Mouse (Mus musculus) forebrain, embryonic 16.5 days (tissue): ENCODE measurements around the gene Zbtb20. TPM values are rescaled to one million over a fixed set of nuclear protein-coding genes. Genes with fewer than 3 reads are reported as not detected.

Source experiments
- ATAC-seq: fragments of 200-750 bp; cut with Nextera tagmentation; 2 replicates; pipeline ENCODE4 v1.8.0; 2017; ENCODE audit warnings: mild to moderate bottlenecking, moderate library complexity
- H3K27ac ChIP-seq: fragments of 300-500 bp; sonication (generic); 2 replicates; pipeline ENCODE4 v1.5.1; 2014; ENCODE audit warnings: low read length, control low read depth
- H3K27me3 ChIP-seq: fragments of 300-500 bp; sonication (generic); replicated peaks from 2 replicates; pipeline ENCODE4 v1.6.1; 2014; ENCODE audit warnings: low read length; ENCODE audit not compliant: control insufficient read depth, insufficient read depth
- H3K36me3 ChIP-seq: fragments of 300-500 bp; sonication (generic); 2 replicates; pipeline ENCODE4 v1.6.1; 2014; ENCODE audit not compliant: control insufficient read depth, insufficient read depth
- H3K4me1 ChIP-seq: fragments of 300-500 bp; sonication (generic); replicated peaks from 2 replicates; pipeline ENCODE4 v1.6.1; 2014; ENCODE audit warnings: low read length; ENCODE audit not compliant: control insufficient read depth, insufficient read depth
- H3K4me2 ChIP-seq: fragments of 300-500 bp; sonication (generic); 2 replicates; pipeline ENCODE4 v1.6.1; 2014; ENCODE audit warnings: mild to moderate bottlenecking, low read length, control low read depth
- H3K4me3 ChIP-seq: fragments of 300-500 bp; sonication (generic); replicated peaks from 2 replicates; pipeline ENCODE4 v1.5.1; 2014; ENCODE audit warnings: mild to moderate bottlenecking, low read length, control low read depth
- H3K9ac ChIP-seq: fragments of 300-500 bp; sonication (generic); replicated peaks from 2 replicates; pipeline ENCODE4 v1.6.1; 2014; ENCODE audit warnings: low read depth, low read length, control low read depth
- H3K9me3 ChIP-seq: fragments of 300-500 bp; sonication (generic); 2 replicates; pipeline ENCODE4 v1.6.1; 2016; ENCODE audit warnings: low read length; ENCODE audit not compliant: control insufficient read depth
- WGBS: fragments of 180-500 bp; shearing (Covaris S2); extraction: QIAGEN DNeasy Blood & Tissue Kit; methylation state at CpG from one replicate; pipeline ENCODE4 v1.1.7; 2014; 5-methylcytosine and 5-hydroxymethylcytosine counted together
- polyA plus RNA-seq: library from polyadenylated mRNA; unstranded; fragments of >200 nt; fragmentation: Nextera tagmentation; extraction: Ambion mirVana; gene quantifications from 2 replicates; pipeline ENCODE4 v1.2.1, GENCODE M21; 2015

The Zbtb20 gene
- polyA plus RNA-seq, 1 experiment from 2014 or later: 126 TPM

DNA sequence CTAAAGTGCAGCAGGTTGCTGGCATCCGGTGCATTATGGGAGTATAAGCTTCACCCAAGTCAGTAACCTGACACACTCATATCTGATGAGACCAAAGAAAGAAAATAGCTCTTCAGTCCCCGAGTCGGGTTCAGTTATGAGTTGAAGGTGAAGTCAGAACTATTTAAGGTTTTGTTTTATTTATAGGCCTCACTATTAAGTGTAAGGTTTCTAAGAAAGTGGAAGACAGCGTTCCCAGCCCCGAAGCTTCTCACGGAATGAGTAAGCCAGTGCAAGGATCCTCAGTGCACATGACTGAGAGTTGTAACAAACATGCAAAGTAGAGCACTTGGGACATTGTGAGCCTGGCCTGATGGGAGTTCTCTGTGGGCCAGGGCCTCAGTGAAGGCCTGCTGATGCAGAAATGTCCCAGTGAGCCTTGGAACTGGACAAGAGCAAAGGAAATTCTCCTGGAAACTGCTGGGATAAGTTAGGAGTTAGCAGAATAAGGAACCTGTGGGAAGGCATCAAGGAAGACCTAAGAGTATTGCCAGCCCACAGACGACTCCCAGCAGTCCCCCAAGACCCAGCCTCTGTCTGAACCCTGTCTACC, 507.6 kb downstream of the Zbtb20 start:
- Histone ChIP-seq H3K4me1 (peaks cover 4% of the 10 kb centered on the region), H3K4me3 (no peak overlapping the region), H3K4me2 (no peak overlapping the region), H3K9me3 (no peaks in the 10 kb centered on the region), H3K36me3 (no peaks in the 10 kb centered on the region), H3K9ac (no peak overlapping the region), H3K27ac (no peak overlapping the region), H3K27me3 (no peaks in the 10 kb centered on the region)
- 83% methylated on average over 7 of the region's 7 CpGs for WGBS
- no peak for ATAC-seq

- Histone ChIP-seq H3K4me1 (peaks cover 4% of the 10 kb centered on the region), H3K4me3 (no peak overlapping the region), H3K9me3 (no peaks in the 10 kb centered on the region), H3K9ac (no peak overlapping the region), H3K27ac (no peak overlapping the region), H3K4me2 (no peak overlapping the region), H3K27me3 (no peaks in the 10 kb centered on the region), H3K36me3 (no peaks in the 10 kb centered on the region)
- 81% methylated on average over 4 of the region's 4 CpGs for WGBS
- ATAC-seq: no peak
Measured at GRCm38 (mm10) chr16:43384953-43385619, 509.4 kb downstream of the Zbtb20 start.

- Histone ChIP-seq H3K4me3 (no peak overlapping the region), H3K9ac (no peak overlapping the region), H3K36me3 (no peaks in the 10 kb centered on the region), H3K27ac (no peak overlapping the region), H3K9me3 (no peaks in the 10 kb centered on the region), H3K4me2 (no peak overlapping the region), H3K4me1 (peaks cover 4% of the 10 kb centered on the region), H3K27me3 (no peaks in the 10 kb centered on the region)
- WGBS: 55% methylated on average over 5 of the region's 5 CpGs
- ATAC-seq: no peak
Measured at GRCm38 (mm10) chr16:43385620-43386210, 510.0 kb downstream of the Zbtb20 start.

DNA sequence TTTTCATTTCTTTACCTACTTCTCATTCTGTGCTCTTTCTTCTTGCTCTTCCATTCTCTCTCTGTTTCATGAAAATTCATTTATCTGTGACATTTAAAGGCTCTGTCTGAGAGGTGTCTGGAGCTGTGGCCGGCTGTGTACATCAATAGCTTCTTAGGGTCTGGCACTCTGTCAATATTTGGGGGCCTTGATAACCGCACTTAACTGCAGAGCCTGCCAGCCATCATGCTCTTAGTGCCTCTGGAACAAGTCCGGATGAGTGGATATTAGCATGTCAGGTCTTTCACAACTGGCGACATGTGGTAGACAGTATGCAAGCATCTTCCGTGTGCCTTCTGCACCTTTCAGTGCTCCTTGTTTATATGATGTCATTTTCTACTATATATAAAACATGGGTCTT, 510.7 kb downstream of the Zbtb20 start:
- Histone ChIP-seq H3K4me1 (peaks cover 4% of the 10 kb centered on the region), H3K36me3 (no peaks in the 10 kb centered on the region), H3K4me2 (no peak overlapping the region), H3K27ac (no peak overlapping the region), H3K27me3 (no peaks in the 10 kb centered on the region), H3K4me3 (no peak overlapping the region), H3K9ac (no peak overlapping the region), H3K9me3 (no peaks in the 10 kb centered on the region)
- no peak for ATAC-seq
- 55% methylated on average over 5 of the region's 5 CpGs for WGBS

GRCm38 (mm10) chr16:43388389-43388788, 512.7 kb downstream of the Zbtb20 start:
- no peak overlapping the region for H3K9ac ChIP-seq
- H3K36me3 ChIP-seq: no peaks in the 10 kb centered on the region
- ATAC-seq: no peak
- H3K27me3 ChIP-seq: no peaks in the 10 kb centered on the region
- H3K4me2 ChIP-seq: no peak overlapping the region
- H3K4me3 ChIP-seq: no peak overlapping the region
- 95% methylated on average over 5 of the region's 5 CpGs for WGBS
- no peak overlapping the region for H3K27ac ChIP-seq
- no peaks in the 10 kb centered on the region for H3K9me3 ChIP-seq
- peaks cover 4% of the 10 kb centered on the region for H3K4me1 ChIP-seq

- no peak for ATAC-seq
- WGBS: 97% methylated on average over 4 of the region's 4 CpGs
- Histone ChIP-seq H3K27me3 (no peaks in the 10 kb centered on the region), H3K27ac (no peak overlapping the region), H3K9ac (no peak overlapping the region), H3K9me3 (no peaks in the 10 kb centered on the region), H3K4me1 (peaks cover 4% of the 10 kb centered on the region), H3K36me3 (no peaks in the 10 kb centered on the region), H3K4me3 (no peak overlapping the region), H3K4me2 (no peak overlapping the region)
Measured at GRCm38 (mm10) chr16:43390387-43390786, 514.7 kb downstream of the Zbtb20 start.

DNA sequence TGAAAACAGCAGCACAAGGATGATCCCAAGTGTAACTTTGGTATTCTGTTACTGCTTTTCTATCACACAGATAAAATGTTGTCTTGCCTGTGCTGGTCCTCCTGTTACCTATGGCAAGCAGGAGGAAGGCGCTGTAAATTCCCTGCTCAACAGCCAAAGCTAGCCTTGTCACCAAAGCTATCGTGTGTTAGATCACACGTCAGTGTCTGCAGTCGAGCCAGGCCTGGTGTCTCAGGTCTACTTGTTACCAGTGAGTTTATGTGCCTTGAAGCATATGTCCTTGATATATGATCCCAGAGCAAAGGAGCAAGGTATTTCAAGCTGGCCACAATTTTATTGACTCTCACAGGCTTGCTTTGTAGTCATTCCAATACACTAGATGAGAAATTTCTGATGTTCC, 517.7 kb downstream of the Zbtb20 start:
- WGBS: 92% methylated on average over 4 of the region's 4 CpGs
- H3K9ac ChIP-seq: no peak overlapping the region
- H3K9me3 ChIP-seq: no peaks in the 10 kb centered on the region
- no peaks in the 10 kb centered on the region for H3K27me3 ChIP-seq
- ATAC-seq: no peak
- no peak overlapping the region for H3K27ac ChIP-seq
- H3K36me3 ChIP-seq: no peaks in the 10 kb centered on the region
- no peak overlapping the region for H3K4me2 ChIP-seq
- H3K4me3 ChIP-seq: no peak overlapping the region
- H3K4me1 ChIP-seq: no peaks in the 10 kb centered on the region

DNA sequence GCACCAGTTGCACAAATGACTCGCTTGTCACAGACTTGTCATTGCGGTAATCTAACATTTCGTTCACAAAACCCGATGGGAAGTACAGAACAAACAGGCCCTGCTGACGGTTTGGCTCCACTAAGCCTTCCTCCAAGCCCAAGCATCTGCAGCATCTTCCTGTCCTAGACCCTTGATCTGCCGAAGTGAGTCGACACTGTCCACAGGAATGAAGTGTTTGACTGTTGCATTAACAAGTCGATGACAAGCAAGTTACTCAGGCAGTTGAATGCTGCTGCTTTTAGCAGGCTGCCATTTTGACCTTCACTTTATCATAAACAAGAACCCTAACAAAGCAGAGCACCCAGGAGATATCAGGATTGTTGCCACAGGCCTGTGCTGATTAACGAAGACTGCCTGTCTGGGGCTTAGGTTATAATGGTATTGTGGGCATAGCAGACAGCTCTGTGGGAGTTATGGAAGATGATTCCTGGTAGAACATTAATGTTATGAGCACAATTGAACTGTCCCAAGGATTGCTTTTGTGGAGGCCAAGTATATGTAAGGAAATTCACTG, 518.4 kb downstream of the Zbtb20 start:
- ATAC-seq: no peak
- WGBS: 74% methylated on average over 9 of the region's 9 CpGs
- Histone ChIP-seq H3K4me2 (no peak overlapping the region), H3K36me3 (no peaks in the 10 kb centered on the region), H3K9me3 (no peaks in the 10 kb centered on the region), H3K9ac (no peak overlapping the region), H3K27ac (no peak overlapping the region), H3K27me3 (no peaks in the 10 kb centered on the region), H3K4me1 (no peaks in the 10 kb centered on the region), H3K4me3 (no peak overlapping the region)

- WGBS: 83% methylated on average over 2 of the region's 2 CpGs
- ATAC-seq: no peak
Measured at GRCm38 (mm10) chr16:43394760-43395159, 519.1 kb downstream of the Zbtb20 start.

More at GRCm38 (mm10) chr16:43394760-43395159, 519.1 kb downstream of the Zbtb20 start:
- Histone ChIP-seq H3K9ac (no peak overlapping the region), H3K9me3 (no peaks in the 10 kb centered on the region), H3K4me3 (no peak overlapping the region), H3K27me3 (no peaks in the 10 kb centered on the region), H3K4me1 (no peaks in the 10 kb centered on the region), H3K4me2 (no peak overlapping the region), H3K36me3 (no peaks in the 10 kb centered on the region), H3K27ac (no peak overlapping the region)
